Mouse (Mus musculus) ES-Bruce4 (cell line): ENCODE results near the gene Ubxn11.

Source experiments
- EP300 ChIP-seq: IDR thresholded peaks from 2 replicates; pipeline ENCODE4 v1.6.1; 2011; ENCODE audit warnings: low read depth, low read length; ENCODE audit not compliant: insufficient read depth
- POLR2A ChIP-seq: IDR thresholded peaks from one replicate; pipeline ENCODE4 v1.8.1; 2011; ENCODE audit warnings: low read length; ENCODE audit not compliant: insufficient read depth

GRCm38 (mm10) chr4:134128983-134129362, 26.6 kb downstream of the Ubxn11 start:
- TF ChIP-seq EP300 (no peak), POLR2A (no peak)
